Mouse (Mus musculus): ENCODE results near the gene Dok1.

Dok1 gene

GRCm38 (mm10) chr6:83044742-83045141 is 11.5 kb upstream of the Dok1 start:
- no peak for DNase-seq

- no peak for DNase-seq
These were observed 10.7 kb upstream of the Dok1 start for GRCm38 (mm10) chr6:83043993-83044392.

GRCm38 (mm10) chr6:83043561-83043960 is 10.3 kb upstream of the Dok1 start:
- DNase-seq: no peak

GRCm38 (mm10) chr6:83040601-83041000 is 7.3 kb upstream of the Dok1 start:
- DNase-seq: no peak

- DNase-seq: peak; percentile 96
These were observed 5.3 kb upstream of the Dok1 start for GRCm38 (mm10) chr6:83038496-83039012.

- no peak for DNase-seq
These were observed 3.9 kb upstream of the Dok1 start for GRCm38 (mm10) chr6:83037188-83037587.

GRCm38 (mm10) chr6:83034463-83035055 is 1.3 kb upstream of the Dok1 start:
- DNase-seq: no peak

- DNase-seq: peak; percentile 51
These were observed 491 bp downstream of the Dok1 start for GRCm38 (mm10) chr6:83032769-83033191.

- no peak for DNase-seq
These were observed 1.2 kb downstream of the Dok1 start for GRCm38 (mm10) chr6:83031921-83032590.

GRCm38 (mm10) chr6:83031111-83031510 is 2.2 kb downstream of the Dok1 start:
- no peak for DNase-seq

- DNase-seq: no peak
These were observed 3.5 kb downstream of the Dok1 start for GRCm38 (mm10) chr6:83029777-83030176.

- no peak for DNase-seq
These were observed 5.6 kb downstream of the Dok1 start for GRCm38 (mm10) chr6:83027706-83028105.

GRCm38 (mm10) chr6:83027293-83027692 is 6.0 kb downstream of the Dok1 start:
- DNase-seq: no peak

GRCm38 (mm10) chr6:83025221-83025620 is 8.1 kb downstream of the Dok1 start:
- DNase-seq: no peak

GRCm38 (mm10) chr6:83024421-83024820 is 8.8 kb downstream of the Dok1 start:
- no peak for DNase-seq

GRCm38 (mm10) chr6:83023786-83024185 is 9.5 kb downstream of the Dok1 start:
- no peak for DNase-seq

- no peak for DNase-seq
These were observed 10.3 kb downstream of the Dok1 start for GRCm38 (mm10) chr6:83023008-83023407.

GRCm38 (mm10) chr6:83020836-83021593 is 12.3 kb downstream of the Dok1 start:
- no peak for DNase-seq

- DNase-seq: no peak
These were observed 13.2 kb downstream of the Dok1 start for GRCm38 (mm10) chr6:83020121-83020520.

- no peak for DNase-seq
These were observed 14.2 kb downstream of the Dok1 start for GRCm38 (mm10) chr6:83019044-83019443.

GRCm38 (mm10) chr6:83017190-83017589 is 16.1 kb downstream of the Dok1 start:
- DNase-seq: peak; percentile 36

- no peak for DNase-seq
These were observed 17.5 kb downstream of the Dok1 start for GRCm38 (mm10) chr6:83015749-83016148.
